18 mouse cellular contexts compared by ENCODE assay signal in genomic region chr2:33228077-33228476, GRCm38 (mm10).
"Had no signal": no experiment of that assay in that cellular context is flagged by ENCODE, and none has a peak within 500 bp of the region (broad histone marks: within the 10 kb centered on the region; RNA-seq: fewer than 3 reads in every experiment).

No protein-coding gene starts in this region.

- H3K27ac ChIP-seq: heart, embryonic 10.5 days; hindbrain, embryonic 10.5 days; hindbrain, embryonic 12.5 days; hindbrain, embryonic 14.5 days; intestine, embryonic 15.5 days; layer of hippocampus, adult 2 months; limb, embryonic 13.5 days; limb, embryonic 15.5 days; liver, embryonic 12.5 days; liver, embryonic 14.5 days had no signal

- H3K27me3 ChIP-seq: hindbrain, embryonic 12.5 days; intestine, embryonic 15.5 days; limb, embryonic 13.5 days; limb, embryonic 15.5 days; liver, embryonic 12.5 days had no signal

- H3K9me3 ChIP-seq: heart, embryonic 10.5 days; hindbrain, embryonic 10.5 days; hindbrain, embryonic 12.5 days; intestine, embryonic 15.5 days; limb, embryonic 13.5 days; limb, embryonic 15.5 days; liver, embryonic 12.5 days had no signal

- H3K36me3 ChIP-seq: intestine, embryonic 15.5 days; liver, embryonic 12.5 days had no signal

- ATAC-seq: hindbrain, embryonic 16.5 days; inflammation-experienced regulatory T-cells, adult 6 months; intestine, embryonic 15.5 days; intestine, postnatal 0 days; liver, embryonic 12.5 days had no signal

- H3K4me2 ChIP-seq: hindbrain, embryonic 12.5 days; hindbrain, embryonic 14.5 days; intestine, embryonic 15.5 days; limb, embryonic 13.5 days; limb, embryonic 15.5 days; liver, embryonic 12.5 days had no signal

- H3K9ac ChIP-seq: hindbrain, embryonic 12.5 days; hindbrain, embryonic 14.5 days; intestine, embryonic 15.5 days; limb, embryonic 13.5 days; limb, embryonic 15.5 days; liver, embryonic 12.5 days; liver, embryonic 14.5 days had no signal

- H3K4me3 ChIP-seq: heart, embryonic 10.5 days; hindbrain, embryonic 10.5 days; hindbrain, embryonic 12.5 days; intestine, embryonic 15.5 days; layer of hippocampus, adult 2 months; limb, embryonic 13.5 days; limb, embryonic 15.5 days; liver, embryonic 12.5 days had no signal

- DNase-seq: gastrocnemius, postnatal 14 days; gastrocnemius, postnatal 36 days; layer of hippocampus, adult 9-11 months; layer of hippocampus, postnatal 36 days; left cerebral cortex, postnatal 4 days had no signal
